Mouse (Mus musculus): ENCODE measurements around the gene Crocc2. TPM values are rescaled to one million over a fixed set of nuclear protein-coding genes. Genes with fewer than 3 reads are reported as not detected.

Crocc2 gene
- total and polyA plus RNA-seq, 3 experiments = not detected

DNA sequence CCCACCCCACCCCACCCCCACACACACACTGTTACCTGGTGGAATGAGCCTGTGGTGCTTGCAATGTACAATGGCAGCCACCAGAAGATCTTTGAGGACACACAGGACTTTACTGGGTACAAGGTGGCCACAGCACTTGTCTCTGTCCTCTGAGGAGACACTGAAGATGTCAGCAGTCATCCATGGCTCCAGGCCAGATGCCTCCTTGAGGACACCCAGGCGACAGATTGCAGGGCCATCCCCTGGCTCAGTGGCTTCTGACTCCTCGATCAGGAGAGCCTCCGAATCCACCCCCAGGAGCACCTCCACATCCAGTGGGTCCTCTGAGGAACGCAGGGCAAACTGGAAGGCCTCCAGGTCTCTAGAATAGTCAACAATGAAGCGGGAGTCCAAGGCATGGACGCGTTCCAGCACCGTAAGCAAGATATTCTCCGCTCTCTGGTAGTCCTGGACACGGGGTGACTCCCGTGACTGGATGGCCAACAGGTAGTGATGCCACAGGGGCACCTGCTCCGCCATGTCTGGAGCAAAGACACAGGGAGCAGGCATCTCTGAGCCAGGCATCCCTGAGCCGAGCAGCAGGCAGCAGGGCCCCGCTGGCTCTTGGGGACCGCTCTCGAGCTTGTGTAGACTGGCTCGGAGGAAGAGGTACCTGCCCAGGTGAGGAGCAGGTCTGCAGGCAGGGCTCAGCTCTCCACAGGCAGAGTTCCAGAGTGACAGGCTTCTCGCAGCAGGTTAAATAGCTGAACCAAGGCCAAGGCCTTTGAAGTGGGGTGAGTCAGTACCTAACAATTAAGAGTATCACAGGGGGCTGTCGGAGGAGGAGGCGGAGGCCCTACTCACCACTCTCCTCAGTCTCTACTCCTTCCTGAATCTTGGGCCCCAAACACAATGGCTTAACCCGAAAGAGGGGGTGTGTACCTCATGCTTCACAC, 8.7 kb upstream of the Crocc2 start:
- Histone ChIP-seq H3K27me3 (ENCODE audit: control insufficient read depth in 1 of 2, insufficient read depth in 2 of 2, low read length in 2 of 2) (no peaks in the 10 kb centered on the region), H3K4me3 (ENCODE audit: control insufficient read depth in 1 of 2, insufficient read depth in 1 of 2, low read depth in 2 of 2, low read length in 2 of 2) (no peak overlapping the region), H3K27ac (ENCODE audit: control insufficient read depth, low read depth, low read length) (no peak overlapping the region), H3K4me1 (ENCODE audit: control insufficient read depth in 1 of 2, insufficient read depth in 2 of 2, low read length in 2 of 2) (no peaks in the 10 kb centered on the region), H3K9me3 (replicated peaks; ENCODE audit: insufficient read depth, low read length) (no peaks in the 10 kb centered on the region), H3K36me3 (ENCODE audit: control insufficient read depth in 1 of 2, insufficient read depth in 2 of 2, low read length in 2 of 2) (no peaks in the 10 kb centered on the region), H3K9ac (ENCODE audit: control insufficient read depth, low read depth, low read length, poor library complexity, severe bottlenecking) (no peak overlapping the region), H3K79me2 (ENCODE audit: control insufficient read depth, insufficient read depth, low read length, poor library complexity) (no peaks in the 10 kb centered on the region)
- no peak for TF ChIP-seq ZMIZ1 (IDR thresholded peaks at IDR 0.05; ENCODE audit: low read depth, low read length)
- no peak for TF ChIP-seq POLR2AphosphoS2 (IDR thresholded peaks at IDR 0.05; ENCODE audit: low read length)
- TF ChIP-seq E2F4 (IDR thresholded peaks at IDR 0.05; ENCODE audit: borderline replicate concordance, low read depth, low read length) = no peak
- TF ChIP-seq GABPA (IDR thresholded peaks at IDR 0.05; ENCODE audit: low read depth, low read length) = no peak
- no peak for TF ChIP-seq RCOR1 (IDR thresholded peaks at IDR 0.05; ENCODE audit: low read depth, low read length)
- TF ChIP-seq TCF12 (IDR thresholded peaks at IDR 0.05; ENCODE audit: low read depth, low read length) = no peak
- TF ChIP-seq MYC (IDR thresholded peaks at IDR 0.05; ENCODE audit: low read depth, low read length) = no peak
- TF ChIP-seq MEF2A (IDR thresholded peaks at IDR 0.05; ENCODE audit: extremely low read depth, insufficient replicate concordance, low read depth, low read length, poor library complexity, severe bottlenecking) = no peak
- no peak for TF ChIP-seq JUND (IDR thresholded peaks at IDR 0.05; ENCODE audit: low read depth, low read length)
- no peak for DNase-seq (ENCODE audit: low read depth, low spot score)

DNA sequence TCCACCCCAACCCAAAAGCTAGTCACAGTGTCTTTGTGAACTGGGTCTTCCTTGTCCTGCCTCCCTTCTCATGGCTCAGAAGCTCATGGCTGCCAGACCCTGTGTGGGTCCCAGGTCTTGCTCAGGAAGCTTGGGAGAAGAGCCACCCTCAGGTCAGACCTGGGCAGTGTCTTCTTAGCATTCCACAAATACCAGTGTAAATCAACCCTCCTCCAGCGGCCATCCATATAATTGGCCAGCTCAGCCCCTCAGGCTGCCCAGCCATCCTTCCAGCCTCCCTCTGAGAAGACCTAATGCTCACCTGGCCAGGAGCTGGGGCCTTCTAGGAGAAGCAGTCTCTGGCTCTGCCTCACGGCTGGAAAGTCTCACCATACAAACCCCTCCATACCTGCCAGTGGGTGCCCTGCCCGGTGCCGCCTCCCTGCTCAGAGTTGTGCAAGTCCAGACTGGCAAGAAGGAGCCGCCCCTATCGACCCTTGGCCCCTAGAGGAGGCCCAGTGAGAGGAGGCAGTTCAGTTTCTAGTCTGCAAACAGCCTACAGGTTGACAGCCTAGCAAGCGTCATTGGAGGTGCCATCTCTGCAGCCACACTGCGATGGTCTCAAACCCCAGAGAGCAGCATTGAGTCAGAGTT, 7.9 kb upstream of the Crocc2 start, which contains the start of gene 2310007B03Rik:
Gene 2310007B03Rik, minus strand, starts transcription at position 448 of the 633 bp plus-strand sequence.
- no peak for DNase-seq (ENCODE audit: low read depth, low spot score)
- Histone ChIP-seq H3K27ac (ENCODE audit: control insufficient read depth, low read depth, low read length) (no peak within 1 kb of the TSS), H3K9ac (ENCODE audit: control insufficient read depth, low read depth, low read length, poor library complexity, severe bottlenecking) (no peak within 1 kb of the TSS), H3K4me1 (ENCODE audit: control insufficient read depth in 1 of 2, insufficient read depth in 2 of 2, low read length in 2 of 2) (no peaks in the 10 kb centered on the region), H3K27me3 (ENCODE audit: control insufficient read depth in 1 of 2, insufficient read depth in 2 of 2, low read length in 2 of 2) (no peaks in the 10 kb centered on the region), H3K79me2 (ENCODE audit: control insufficient read depth, insufficient read depth, low read length, poor library complexity) (no peaks in the 10 kb centered on the region), H3K9me3 (replicated peaks; ENCODE audit: insufficient read depth, low read length) (no peaks in the 10 kb centered on the region), H3K4me3 (ENCODE audit: control insufficient read depth in 1 of 2, insufficient read depth in 1 of 2, low read depth in 2 of 2, low read length in 2 of 2) (no peak within 1 kb of the TSS), H3K36me3 (ENCODE audit: control insufficient read depth in 1 of 2, insufficient read depth in 2 of 2, low read length in 2 of 2) (no peaks in the 10 kb centered on the region)
- TF ChIP-seq GABPA (IDR thresholded peaks at IDR 0.05; ENCODE audit: low read depth, low read length) (no peak), MAFK (IDR thresholded peaks at IDR 0.05; ENCODE audit: borderline replicate concordance, low read depth, low read length) (no peak), ZC3H11A (IDR thresholded peaks at IDR 0.05; ENCODE audit: low read depth, low read length) (no peak), MYB (IDR thresholded peaks at IDR 0.05; ENCODE audit: low read depth, low read length) (no peak), MAX (IDR thresholded peaks at IDR 0.05; ENCODE audit: low read length) (no peak), E2F4 (IDR thresholded peaks at IDR 0.05; ENCODE audit: borderline replicate concordance, low read depth, low read length) (no peak)
